Mouse (Mus musculus): ENCODE measurements around the gene Slc9b2. TPM values are rescaled to one million over a fixed set of nuclear protein-coding genes. Genes with fewer than 3 reads are reported as not detected.

Slc9b2 gene
- total RNA-seq, 1 experiment = 5.2 TPM

DNA sequence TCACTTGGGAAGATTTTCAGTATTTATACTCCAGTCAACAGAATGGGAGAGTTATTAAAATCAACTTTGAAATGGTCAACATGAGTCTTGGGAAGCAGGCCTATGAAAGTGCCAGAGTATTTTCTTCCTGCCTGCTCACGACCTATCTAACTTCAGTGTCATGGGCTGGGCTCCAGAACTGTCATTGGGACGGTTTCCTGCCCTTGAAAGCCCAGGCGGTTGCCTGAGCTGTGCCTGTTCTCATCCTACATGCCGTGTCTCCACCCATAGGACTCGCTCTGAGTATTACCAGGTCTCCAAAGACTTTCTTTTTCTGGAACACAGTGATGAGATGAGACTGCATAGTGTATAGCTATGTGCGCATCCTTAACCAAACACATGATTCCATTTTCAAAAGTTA, 85.7 kb downstream of the Slc9b2 start:
- Histone ChIP-seq H3K9ac (ENCODE audit: insufficient read depth, low read depth, low read length, poor library complexity, severe bottlenecking) (no peak overlapping the region), H3K36me3 (ENCODE audit: control insufficient read depth, insufficient read depth, low read length, poor library complexity, severe bottlenecking) (peaks cover 2% of the 10 kb centered on the region; the same call in 1 of the 2 replicates), H3K9me3 (ENCODE audit: control insufficient read depth, insufficient read depth, low read depth, low read length) (no peaks in the 10 kb centered on the region), H3K27ac (ENCODE audit: insufficient read depth, low read depth, low read length, poor library complexity, severe bottlenecking) (no peak overlapping the region), H3K4me3 (ENCODE audit: insufficient read depth in 1 of 2, low read depth in 1 of 2, low read length in 2 of 2, poor library complexity in 1 of 2, severe bottlenecking in 1 of 2) (no peak overlapping the region), H3K4me1 (ENCODE audit: control insufficient read depth in 2 of 2, insufficient read depth in 2 of 2, low read length in 2 of 2, poor library complexity in 1 of 2) (peaks cover 0 to 3% of the 10 kb centered on the region in 2 experiments; a peak in 1 of 4 replicates)
- no peak for DNase-seq (ENCODE audit: low read depth, low spot score)
- in situ Hi-C loops (cut with MboI; ENCODE audit: low sequenced_read_pairs in 2 of 2, unreplicated experiment in 2 of 2) = no loop called here
- TF ChIP-seq ZNF384 (IDR thresholded peaks at IDR 0.05; ENCODE audit: low read depth, low read length) = no peak
- no peak for TF ChIP-seq HCFC1 (IDR thresholded peaks at IDR 0.05; ENCODE audit: borderline replicate concordance, insufficient read depth, low read length)

Other genes with a start within 250 kb of the Slc9b2 start
- 30.0 and 30.8 TPM in 2 replicates for gene Cenpe, start 95.2 kb upstream of the Slc9b2 start, total RNA-seq (2012; rRNA removed)
- gene Bdh2, start 26.5 kb upstream of the Slc9b2 start, total RNA-seq (2012; rRNA removed) = 6.0 and 10.0 TPM in 2 replicates
- 30.1 and 32.8 TPM in 2 replicates for gene Slc9b1, start 40.3 kb downstream of the Slc9b2 start, total RNA-seq (2012; rRNA removed)
- 17.4 and 21.6 TPM in 2 replicates for gene Cisd2, start 116.2 kb downstream of the Slc9b2 start, total RNA-seq (2012; rRNA removed)
- gene Ube2d3, start 130.4 kb downstream of the Slc9b2 start, total RNA-seq (2012; rRNA removed) = 298 and 321 TPM in 2 replicates
- 75.2 and 83.9 TPM in 2 replicates for gene Manba, start 177.9 kb downstream of the Slc9b2 start, total RNA-seq (2012; rRNA removed)